Mouse (Mus musculus): Measurements from ENCODE around the gene 4833423E24Rik. TPM values are rescaled to one million over a fixed set of nuclear protein-coding genes. Genes with fewer than 3 reads are reported as not detected.

4833423E24Rik gene
- polyA plus RNA-seq, 1 experiment from 2014 or later = 60.6 TPM

DNA sequence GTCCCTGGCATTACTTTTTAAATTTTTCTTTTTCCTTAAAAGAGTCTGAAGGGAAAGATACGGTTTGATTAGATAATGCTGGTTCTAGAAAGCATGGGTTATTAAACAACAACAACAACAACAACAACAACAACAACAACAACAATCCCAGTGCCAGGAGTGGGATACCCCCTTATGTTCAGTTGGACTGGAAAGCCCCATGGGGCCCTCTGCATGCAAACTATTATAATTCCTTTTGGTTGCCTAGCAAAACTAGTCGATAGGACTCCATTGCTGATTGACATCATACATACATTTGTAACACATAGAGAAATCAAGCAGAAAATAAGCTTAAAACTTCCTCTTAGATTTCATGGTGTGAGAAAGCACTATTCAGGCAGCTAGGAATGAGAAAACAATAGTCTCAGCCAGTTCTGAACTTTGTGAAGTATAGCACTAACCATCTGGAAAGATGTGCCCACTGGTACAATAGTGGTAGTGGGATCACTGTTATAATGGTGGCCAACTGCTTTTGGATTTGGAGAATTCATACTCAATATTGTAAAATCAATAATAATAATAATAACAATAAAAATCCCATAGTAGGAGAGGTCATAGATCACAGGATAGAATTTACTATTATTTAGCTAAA is 4.2 kb upstream of the 4833423E24Rik start:
- Histone ChIP-seq H3K27me3 (ENCODE audit: control insufficient read depth, insufficient read depth, low read length) (no peaks in the 10 kb centered on the region), H3K4me2 (replicated peaks; ENCODE audit: low read depth) (no peak overlapping the region), H3K4me3 (ENCODE audit: low read depth, low read length) (no peak overlapping the region), H3K36me3 (ENCODE audit: control insufficient read depth, insufficient read depth, low read length) (no peaks in the 10 kb centered on the region), H3K9me3 (ENCODE audit: control insufficient read depth, low read length) (no peaks in the 10 kb centered on the region), H3K9ac (ENCODE audit: low read length) (no peak overlapping the region), H3K4me1 (replicated peaks; ENCODE audit: control insufficient read depth, insufficient read depth) (no peaks in the 10 kb centered on the region), H3K27ac (replicated peaks) (no peak overlapping the region)
- DNase-seq (ENCODE audit: low spot score) = no peak
- TF ChIP-seq CTCF (IDR thresholded peaks at IDR 0.05; ENCODE audit: low read depth) = no peak
- no peak for TF ChIP-seq EP300 (optimal IDR thresholded peaks at IDR 0.05)
- 88% methylated on average over 2 of the region's 2 CpGs for WGBS
- ATAC-seq (ENCODE audit: low FRiP score, low TSS enrichment) = no peak

DNA sequence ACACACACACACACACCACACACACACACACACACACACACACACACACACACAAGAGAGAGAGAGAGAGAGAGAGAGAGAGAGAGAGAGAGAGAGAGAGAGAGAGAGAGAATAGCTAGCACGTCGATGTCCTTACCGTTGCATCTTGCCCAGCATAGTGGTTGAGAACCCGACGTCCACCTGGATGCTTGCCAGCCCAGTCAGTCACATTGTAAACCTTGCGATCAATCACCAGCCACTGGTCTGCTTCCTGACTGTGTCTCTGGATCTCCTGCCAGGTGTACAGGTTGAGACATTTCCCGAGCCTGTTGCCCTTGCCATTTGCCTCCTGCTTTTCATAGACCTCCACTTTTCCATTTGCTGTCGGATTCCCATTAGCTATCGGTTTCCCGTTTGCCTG is 532 bp downstream of the 4833423E24Rik start:
- DNase-seq (ENCODE audit: low spot score) (no peak), ATAC-seq (ENCODE audit: low FRiP score, low TSS enrichment) (no peak)
- 61% methylated on average over 10 of the region's 10 CpGs for WGBS
- 0 out of 2 replicates have a peak overlapping the region, but pooled peaks have one; percentile 15 for H3K4me3 ChIP-seq (ENCODE audit: low read depth, low read length)
- H3K27ac ChIP-seq (replicated peaks) = peak overlapping the region; percentile 69
- TF ChIP-seq EP300 (optimal IDR thresholded peaks at IDR 0.05) (no peak), CTCF (IDR thresholded peaks at IDR 0.05; ENCODE audit: low read depth) (no peak)
- no peaks in the 10 kb centered on the region for H3K36me3 ChIP-seq (ENCODE audit: control insufficient read depth, insufficient read depth, low read length)
- H3K4me1 ChIP-seq (replicated peaks; ENCODE audit: control insufficient read depth, insufficient read depth) = no peaks in the 10 kb centered on the region
- H3K4me2 ChIP-seq (replicated peaks; ENCODE audit: low read depth) = peak overlapping the region; percentile 11; the same call in 1 of the 2 replicates
- no peak overlapping the region for H3K9ac ChIP-seq (ENCODE audit: low read length)
- H3K9me3 ChIP-seq (ENCODE audit: control insufficient read depth, low read length) = no peaks in the 10 kb centered on the region
- no peaks in the 10 kb centered on the region for H3K27me3 ChIP-seq (ENCODE audit: control insufficient read depth, insufficient read depth, low read length)

DNA sequence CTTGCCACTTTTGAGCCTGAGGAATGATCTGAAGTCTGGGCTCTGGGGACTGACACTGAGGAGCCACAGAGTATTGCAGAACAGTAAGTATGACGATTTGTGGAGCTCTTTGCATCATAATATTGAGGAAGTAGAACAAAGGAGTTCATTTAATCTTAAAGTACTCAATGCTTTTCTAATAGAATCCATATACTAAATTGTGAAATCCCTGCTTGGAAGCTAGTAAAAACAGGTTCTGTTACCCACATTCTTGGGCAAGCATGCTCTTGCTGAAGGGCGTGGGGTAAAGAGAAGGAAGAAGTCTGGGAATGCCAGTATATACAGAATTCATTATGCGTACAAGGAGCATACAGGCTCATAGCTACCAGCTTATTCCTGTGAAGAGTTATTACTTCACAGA is 8.4 kb downstream of the 4833423E24Rik start:
- 63% methylated on average over 3 of the region's 3 CpGs for WGBS
- no peak overlapping the region for H3K4me2 ChIP-seq (replicated peaks; ENCODE audit: low read depth)
- no peak for ATAC-seq (ENCODE audit: low FRiP score, low TSS enrichment)
- no peak for DNase-seq (ENCODE audit: low spot score)
- H3K36me3 ChIP-seq (ENCODE audit: control insufficient read depth, insufficient read depth, low read length) = no peaks in the 10 kb centered on the region
- peak; percentile 89 for TF ChIP-seq EP300 (optimal IDR thresholded peaks at IDR 0.05)
- no peak for TF ChIP-seq CTCF (IDR thresholded peaks at IDR 0.05; ENCODE audit: low read depth)
- H3K9me3 ChIP-seq (ENCODE audit: control insufficient read depth, low read length) = no peaks in the 10 kb centered on the region
- peak overlapping the region; percentile 65; the same call in 1 of the 2 replicates for H3K27ac ChIP-seq (replicated peaks)
- H3K27me3 ChIP-seq (ENCODE audit: control insufficient read depth, insufficient read depth, low read length) = no peaks in the 10 kb centered on the region
- H3K9ac ChIP-seq (ENCODE audit: low read length) = no peak overlapping the region
- no peak overlapping the region for H3K4me3 ChIP-seq (ENCODE audit: low read depth, low read length)
- no peaks in the 10 kb centered on the region for H3K4me1 ChIP-seq (replicated peaks; ENCODE audit: control insufficient read depth, insufficient read depth)

DNA sequence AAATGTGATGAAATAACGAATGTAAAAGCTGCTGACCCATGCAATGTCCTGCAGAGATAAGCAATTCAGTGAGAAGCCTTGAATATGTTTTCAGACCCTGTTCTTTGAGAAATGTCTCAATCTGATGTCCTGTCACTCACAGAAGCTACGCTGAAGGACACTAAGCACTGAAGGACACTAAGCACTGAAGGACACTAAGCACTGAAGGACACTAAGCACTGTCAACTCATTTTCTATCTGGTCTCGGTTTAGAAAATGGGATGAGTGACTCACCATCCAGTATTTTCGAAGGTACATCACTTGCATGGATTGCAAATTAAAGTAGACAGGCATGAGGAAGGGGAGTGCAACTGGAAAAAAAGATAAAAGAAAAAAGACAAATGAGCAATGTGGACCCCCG is 28.4 kb downstream of the 4833423E24Rik start:
- no peaks in the 10 kb centered on the region for H3K36me3 ChIP-seq (ENCODE audit: control insufficient read depth, insufficient read depth, low read length)
- DNase-seq (ENCODE audit: low spot score) (no peak), ATAC-seq (ENCODE audit: low FRiP score, low TSS enrichment) (no peak)
- no peaks in the 10 kb centered on the region for H3K9me3 ChIP-seq (ENCODE audit: control insufficient read depth, low read length)
- no peak overlapping the region for H3K27ac ChIP-seq (replicated peaks)
- no peak overlapping the region for H3K4me3 ChIP-seq (ENCODE audit: low read depth, low read length)
- no peak for TF ChIP-seq EP300 (optimal IDR thresholded peaks at IDR 0.05)
- no peak for TF ChIP-seq CTCF (IDR thresholded peaks at IDR 0.05; ENCODE audit: low read depth)
- no peaks in the 10 kb centered on the region for H3K4me1 ChIP-seq (replicated peaks; ENCODE audit: control insufficient read depth, insufficient read depth)
- no peak overlapping the region for H3K4me2 ChIP-seq (replicated peaks; ENCODE audit: low read depth)
- H3K9ac ChIP-seq (ENCODE audit: low read length) = no peak overlapping the region
- no peaks in the 10 kb centered on the region for H3K27me3 ChIP-seq (ENCODE audit: control insufficient read depth, insufficient read depth, low read length)
- 81% methylated on average over 5 of the region's 5 CpGs for WGBS

DNA sequence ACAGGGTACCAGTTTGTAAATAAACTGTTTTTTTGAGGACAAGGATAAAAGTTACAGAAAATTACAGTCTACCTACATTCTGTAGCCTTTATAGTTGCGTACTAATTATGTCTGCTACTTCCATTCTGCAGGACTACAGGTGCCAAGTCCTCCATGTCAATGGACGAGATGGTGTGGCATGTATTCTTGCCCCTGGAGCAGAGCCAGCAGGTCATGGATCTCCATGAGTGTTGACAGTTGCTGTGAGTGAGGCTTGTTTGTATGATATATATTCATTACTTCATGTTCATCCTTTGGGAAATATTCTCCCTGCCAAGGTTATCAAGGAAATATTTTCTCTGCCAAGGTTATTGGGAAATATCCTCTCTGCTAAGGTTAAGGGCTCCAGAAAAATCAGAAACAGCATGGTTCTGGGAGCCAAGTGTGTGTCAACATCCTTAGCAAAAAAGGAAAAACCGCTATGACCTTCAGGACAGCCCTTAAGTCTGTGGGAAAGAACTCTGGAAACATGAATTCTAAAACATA is 52.0 kb downstream of the 4833423E24Rik start:
- Histone ChIP-seq H3K4me3 (ENCODE audit: low read depth, low read length) (no peak overlapping the region), H3K27me3 (ENCODE audit: control insufficient read depth, insufficient read depth, low read length) (no peaks in the 10 kb centered on the region), H3K4me2 (replicated peaks; ENCODE audit: low read depth) (no peak overlapping the region), H3K27ac (replicated peaks) (no peak overlapping the region), H3K9me3 (ENCODE audit: control insufficient read depth, low read length) (no peaks in the 10 kb centered on the region), H3K9ac (ENCODE audit: low read length) (no peak overlapping the region), H3K36me3 (ENCODE audit: control insufficient read depth, insufficient read depth, low read length) (no peaks in the 10 kb centered on the region), H3K4me1 (replicated peaks; ENCODE audit: control insufficient read depth, insufficient read depth) (no peaks in the 10 kb centered on the region)
- DNase-seq (ENCODE audit: low spot score) (no peak), ATAC-seq (ENCODE audit: low FRiP score, low TSS enrichment) (no peak)
- TF ChIP-seq EP300 (optimal IDR thresholded peaks at IDR 0.05) (no peak), CTCF (IDR thresholded peaks at IDR 0.05; ENCODE audit: low read depth) (no peak)
- 68% methylated on average over 3 of the region's 3 CpGs for WGBS

DNA sequence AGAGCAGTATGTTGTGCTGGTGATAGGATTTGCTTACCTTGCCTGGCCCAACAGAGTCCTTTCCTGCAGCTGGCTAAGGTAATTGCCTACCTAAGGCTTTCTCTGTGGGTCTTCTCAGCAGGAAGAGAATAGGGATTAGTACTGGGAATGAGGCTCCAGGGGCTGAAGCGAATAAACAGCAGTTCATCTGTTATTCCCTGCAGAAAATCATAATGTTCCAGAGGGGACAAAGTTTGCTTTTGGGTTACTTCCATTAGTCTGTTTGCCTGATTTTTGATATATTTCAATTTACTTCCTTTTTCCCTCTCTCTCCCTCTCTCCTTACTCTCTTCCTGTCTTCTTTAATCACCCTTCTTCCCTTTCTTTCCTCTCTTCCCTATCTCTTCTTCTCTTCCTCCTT is 75.3 kb downstream of the 4833423E24Rik start, which contains the start of gene Olfr995:
TSS of gene Olfr995 (minus strand) at position 101 of the 400 bp plus-strand sequence.
- ATAC-seq (ENCODE audit: low FRiP score, low TSS enrichment) (no peak), DNase-seq (ENCODE audit: low spot score) (no peak)
- WGBS = 30% methylated on average over 1 of the region's 1 CpGs
- Histone ChIP-seq H3K4me1 (replicated peaks; ENCODE audit: control insufficient read depth, insufficient read depth) (no peaks in the 10 kb centered on the region), H3K9me3 (ENCODE audit: control insufficient read depth, low read length) (no peaks in the 10 kb centered on the region), H3K27me3 (ENCODE audit: control insufficient read depth, insufficient read depth, low read length) (no peaks in the 10 kb centered on the region), H3K9ac (ENCODE audit: low read length) (no peak within 1 kb of the TSS), H3K36me3 (ENCODE audit: control insufficient read depth, insufficient read depth, low read length) (no peaks in the 10 kb centered on the region), H3K27ac (replicated peaks) (no peak within 1 kb of the TSS), H3K4me2 (replicated peaks; ENCODE audit: low read depth) (no peak within 1 kb of the TSS), H3K4me3 (ENCODE audit: low read depth, low read length) (no peak within 1 kb of the TSS)
- TF ChIP-seq EP300 (optimal IDR thresholded peaks at IDR 0.05) (no peak), CTCF (IDR thresholded peaks at IDR 0.05; ENCODE audit: low read depth) (no peak)

Data from stomach, postnatal 0 days (tissue).